Mouse (Mus musculus) common myeloid progenitor, adult 5-6 weeks (primary cell): ENCODE data around the gene Exph5. TPM values are rescaled to one million over a fixed set of nuclear protein-coding genes. Genes with fewer than 3 reads are reported as not detected.

Source experiments
- ATAC-seq: replicated peaks from 2 replicates; pipeline ENCODE4 v1.8.0; 2016; ENCODE audit warnings: low read depth, mild to moderate bottlenecking, moderate TSS enrichment, inconsistent platforms; ENCODE audit not compliant: poor library complexity, severe bottlenecking
- total RNA-seq: library from RNA; stranded (forward); fragments of 200-1000, 187-1606 nt; gene quantifications from 2 replicates; pipeline ENCODE4 v1.2.3, GENCODE M21; 2017

Gene Exph5
- total RNA-seq, 1 experiment from 2014 or later: not detected

- ATAC-seq: no peak
These were observed 11.5 kb downstream of the Exph5 start for GRCm38 (mm10) chr9:53312981-53313380.

GRCm38 (mm10) chr9:53320894-53321650, 19.6 kb downstream of the Exph5 start:
- ATAC-seq: no peak

GRCm38 (mm10) chr9:53321683-53322082, 20.2 kb downstream of the Exph5 start:
- ATAC-seq: no peak

GRCm38 (mm10) chr9:53323419-53324251, 22.2 kb downstream of the Exph5 start:
- ATAC-seq: no peak

- no peak for ATAC-seq
These were observed 24.1 kb downstream of the Exph5 start for GRCm38 (mm10) chr9:53325363-53326090.

- no peak for ATAC-seq
These were observed 26.7 kb downstream of the Exph5 start for GRCm38 (mm10) chr9:53328203-53328602.

- ATAC-seq: no peak
These were observed 28.1 kb downstream of the Exph5 start for GRCm38 (mm10) chr9:53329301-53330206.

- no peak for ATAC-seq
These were observed 28.8 kb downstream of the Exph5 start for GRCm38 (mm10) chr9:53330247-53330646.

GRCm38 (mm10) chr9:53333436-53333835, 32.0 kb downstream of the Exph5 start:
- no peak for ATAC-seq

GRCm38 (mm10) chr9:53335131-53335530, 33.7 kb downstream of the Exph5 start:
- no peak for ATAC-seq

- no peak for ATAC-seq
These were observed 38.1 kb downstream of the Exph5 start for GRCm38 (mm10) chr9:53339603-53340002.

GRCm38 (mm10) chr9:53340328-53340916, 39.0 kb downstream of the Exph5 start:
- ATAC-seq: no peak

- no peak for ATAC-seq
These were observed 39.5 kb downstream of the Exph5 start for GRCm38 (mm10) chr9:53340969-53341368.

- ATAC-seq: no peak
These were observed 40.5 kb downstream of the Exph5 start for GRCm38 (mm10) chr9:53341981-53342380.

- no peak for ATAC-seq
These were observed 43.4 kb downstream of the Exph5 start for GRCm38 (mm10) chr9:53344646-53345432.

- ATAC-seq: no peak
These were observed 44.3 kb downstream of the Exph5 start for GRCm38 (mm10) chr9:53345728-53346127.

- ATAC-seq: no peak
These were observed 44.9 kb downstream of the Exph5 start for GRCm38 (mm10) chr9:53346402-53346801.

- ATAC-seq: no peak
These were observed 47.7 kb downstream of the Exph5 start for GRCm38 (mm10) chr9:53349211-53349610.
